Mouse (Mus musculus): Measurements from ENCODE around the gene Slc7a10. TPM values are rescaled to one million over a fixed set of nuclear protein-coding genes. Genes with fewer than 3 reads are reported as not detected.
"Not testable (repeated sequence)": the region's sequence is repeated elsewhere in the genome, so short reads cannot be mapped to it uniquely, and the experiment has no call there.

The Slc7a10 gene
- polyA plus RNA-seq, 2 experiments, result 2.7 to 7.5 TPM

GRCm38 (mm10) chr7:35230333-35230732 lies 44.1 kb downstream of the Slc7a10 start:
- no peak overlapping the region for H3K9ac ChIP-seq (ENCODE audit: low read depth, low read length, severe bottlenecking)
- no peak overlapping the region for H3K4me2 ChIP-seq (replicated peaks; ENCODE audit: low read depth, low read length, severe bottlenecking)
- 75% methylated on average over 3 of the region's 3 CpGs for WGBS
- no peak for TF ChIP-seq POLR2A (IDR thresholded peaks at IDR 0.05; ENCODE audit: borderline replicate concordance, extremely low read depth, insufficient read depth, insufficient read length)
- no peak for DNase-seq (ENCODE audit: low spot score)
- ATAC-seq (ENCODE audit: low FRiP score, low read depth), result no peak
- peaks cover 5% of the 10 kb centered on the region; the same call in 1 of the 2 replicates for H3K9me3 ChIP-seq (ENCODE audit: control insufficient read depth, low read length)
- no peak overlapping the region for H3K4me3 ChIP-seq (replicated peaks; ENCODE audit: low read length)
- no peaks in the 10 kb centered on the region for H3K36me3 ChIP-seq (ENCODE audit: control insufficient read depth, insufficient read depth, low read length)
- H3K4me1 ChIP-seq (ENCODE audit: control insufficient read depth, insufficient read depth, low read length), result no peaks in the 10 kb centered on the region
- H3K27me3 ChIP-seq (ENCODE audit: control insufficient read depth, insufficient read depth, low read length), result no peaks in the 10 kb centered on the region
- no peak overlapping the region for H3K27ac ChIP-seq (replicated peaks; ENCODE audit: low read depth, low read length)

DNA sequence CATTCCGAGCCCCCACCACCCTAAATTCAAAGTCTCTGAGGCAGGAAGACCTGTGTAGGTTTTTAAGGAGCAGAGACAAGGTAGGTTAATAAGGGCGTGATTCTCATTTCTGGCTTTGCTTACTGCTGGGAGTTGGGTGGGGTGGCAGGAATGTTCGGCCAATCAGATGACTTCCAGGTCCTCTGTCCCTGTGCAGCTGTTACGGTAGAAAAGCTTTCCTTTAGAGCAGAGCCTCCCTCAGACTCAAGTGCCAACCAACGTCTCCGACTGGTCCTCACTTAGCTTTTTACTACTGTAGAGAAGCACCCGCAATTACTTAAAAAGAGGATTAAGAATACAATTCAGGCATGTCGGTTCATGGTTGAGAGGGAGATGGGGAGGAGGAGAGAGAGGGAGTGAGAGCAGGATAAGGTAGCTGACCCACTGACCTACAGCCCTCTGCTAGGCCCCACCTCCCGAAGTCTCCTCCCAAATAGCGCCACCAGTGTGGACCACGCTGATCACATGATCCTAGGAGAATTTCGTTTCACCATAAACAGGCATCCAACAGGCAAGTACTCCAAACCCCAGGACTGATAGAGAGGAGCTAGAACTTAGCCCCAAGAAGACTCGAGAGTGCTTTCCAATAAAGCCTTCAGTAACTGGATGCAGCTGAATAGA lies 46.7 kb downstream of the Slc7a10 start:
- DNase-seq (ENCODE audit: low spot score), result no peak
- Histone ChIP-seq H3K4me3 (replicated peaks; ENCODE audit: low read length) (no peak overlapping the region), H3K27me3 (ENCODE audit: control insufficient read depth, insufficient read depth, low read length) (no peaks in the 10 kb centered on the region), H3K4me2 (replicated peaks; ENCODE audit: low read depth, low read length, severe bottlenecking) (no peak overlapping the region), H3K9me3 (ENCODE audit: control insufficient read depth, low read length) (peaks cover 5% of the 10 kb centered on the region; the same call in 1 of the 2 replicates), H3K36me3 (ENCODE audit: control insufficient read depth, insufficient read depth, low read length) (no peaks in the 10 kb centered on the region), H3K4me1 (ENCODE audit: control insufficient read depth, insufficient read depth, low read length) (no peaks in the 10 kb centered on the region), H3K9ac (ENCODE audit: low read depth, low read length, severe bottlenecking) (no peak overlapping the region), H3K27ac (replicated peaks; ENCODE audit: low read depth, low read length) (no peak overlapping the region)
- no peak for TF ChIP-seq POLR2A (IDR thresholded peaks at IDR 0.05; ENCODE audit: borderline replicate concordance, extremely low read depth, insufficient read depth, insufficient read length)
- 30% methylated on average over 13 of the region's 13 CpGs for WGBS
- no peak for ATAC-seq (ENCODE audit: low FRiP score, low read depth)

DNA sequence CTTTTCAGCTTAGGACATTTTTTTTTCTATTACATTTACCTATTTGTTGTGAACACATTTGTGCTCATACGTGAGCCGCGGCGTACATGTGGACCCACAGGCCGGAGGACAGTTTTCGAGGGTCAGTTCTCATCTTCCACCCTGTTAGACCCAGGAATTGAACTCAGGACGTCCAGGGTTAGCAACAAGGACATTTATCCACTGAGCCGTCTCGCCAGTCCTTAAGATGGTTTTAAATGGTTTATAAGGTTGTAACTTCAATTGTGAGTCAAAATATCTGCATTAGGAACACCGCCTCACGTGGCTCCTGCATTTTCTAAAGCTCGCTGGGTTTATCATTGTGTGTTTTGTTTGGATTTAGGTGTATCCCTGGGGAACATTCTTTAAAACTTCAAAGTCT lies 47.7 kb downstream of the Slc7a10 start:
- ATAC-seq (ENCODE audit: low FRiP score, low read depth) (no peak), DNase-seq (ENCODE audit: low spot score) (peak; percentile 19)
- Histone ChIP-seq H3K36me3 (ENCODE audit: control insufficient read depth, insufficient read depth, low read length) (no peaks in the 10 kb centered on the region), H3K4me3 (replicated peaks; ENCODE audit: low read length) (peak overlapping the region; percentile 47), H3K4me1 (ENCODE audit: control insufficient read depth, insufficient read depth, low read length) (no peaks in the 10 kb centered on the region), H3K27ac (replicated peaks; ENCODE audit: low read depth, low read length) (peak overlapping the region; percentile 93), H3K4me2 (replicated peaks; ENCODE audit: low read depth, low read length, severe bottlenecking) (peak overlapping the region; percentile 50), H3K9me3 (ENCODE audit: control insufficient read depth, low read length) (peaks cover 5% of the 10 kb centered on the region; the same call in 1 of the 2 replicates), H3K27me3 (ENCODE audit: control insufficient read depth, insufficient read depth, low read length) (no peaks in the 10 kb centered on the region), H3K9ac (ENCODE audit: low read depth, low read length, severe bottlenecking) (peak overlapping the region; percentile 65)
- 47% methylated on average over 12 of the region's 12 CpGs for WGBS
- no peak for TF ChIP-seq POLR2A (IDR thresholded peaks at IDR 0.05; ENCODE audit: borderline replicate concordance, extremely low read depth, insufficient read depth, insufficient read length)

- H3K9me3 ChIP-seq (ENCODE audit: control insufficient read depth, low read length), result peaks cover 5% of the 10 kb centered on the region; the same call in 1 of the 2 replicates
- DNase-seq (ENCODE audit: low spot score) (peak; percentile 100), ATAC-seq (ENCODE audit: low FRiP score, low read depth) (peak; percentile 98)
- no peaks in the 10 kb centered on the region for H3K36me3 ChIP-seq (ENCODE audit: control insufficient read depth, insufficient read depth, low read length)
- under 1% methylated on average over 45 of the region's 45 CpGs for WGBS
- H3K4me3 ChIP-seq (replicated peaks; ENCODE audit: low read length), result peak overlapping the region; percentile 47
- TF ChIP-seq POLR2A (IDR thresholded peaks at IDR 0.05; ENCODE audit: borderline replicate concordance, extremely low read depth, insufficient read depth, insufficient read length), result peak; percentile 81; the same call in 1 of the 2 replicates
- no peaks in the 10 kb centered on the region for H3K4me1 ChIP-seq (ENCODE audit: control insufficient read depth, insufficient read depth, low read length)
- peak overlapping the region; percentile 93 for H3K27ac ChIP-seq (replicated peaks; ENCODE audit: low read depth, low read length)
- peak overlapping the region; percentile 50 for H3K4me2 ChIP-seq (replicated peaks; ENCODE audit: low read depth, low read length, severe bottlenecking)
- peak overlapping the region; percentile 65 for H3K9ac ChIP-seq (ENCODE audit: low read depth, low read length, severe bottlenecking)
- H3K27me3 ChIP-seq (ENCODE audit: control insufficient read depth, insufficient read depth, low read length), result no peaks in the 10 kb centered on the region
Observed at GRCm38 (mm10) chr7:35234361-35235245, 48.4 kb downstream of the Slc7a10 start.

DNA sequence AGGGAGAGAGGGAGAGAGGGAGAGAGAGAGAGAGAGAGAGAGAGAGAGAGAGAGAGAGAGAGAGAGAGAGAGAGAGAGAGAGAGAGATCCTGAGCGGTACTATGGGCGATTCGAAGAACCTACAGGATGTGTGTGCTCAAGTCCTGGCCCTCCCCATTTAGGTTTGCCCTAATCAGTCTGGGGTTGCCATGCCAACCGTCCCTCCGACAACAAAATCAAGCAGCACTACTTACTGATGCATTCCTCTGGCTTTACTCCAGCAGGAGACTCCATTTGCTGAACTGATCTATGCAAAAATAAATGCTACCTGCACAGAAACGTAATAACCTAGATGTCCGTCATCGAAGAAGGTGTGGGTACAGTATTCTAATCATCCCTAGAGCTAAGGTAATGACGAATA lies 49.1 kb downstream of the Slc7a10 start:
- ATAC-seq (ENCODE audit: low FRiP score, low read depth), result 0 out of 2 replicates have a peak, but pooled peaks have one; percentile 54
- H3K9ac ChIP-seq (ENCODE audit: low read depth, low read length, severe bottlenecking), result no peak overlapping the region; the same call in 1 of the 2 replicates
- 18% methylated on average over 9 of the region's 9 CpGs for WGBS

DNA sequence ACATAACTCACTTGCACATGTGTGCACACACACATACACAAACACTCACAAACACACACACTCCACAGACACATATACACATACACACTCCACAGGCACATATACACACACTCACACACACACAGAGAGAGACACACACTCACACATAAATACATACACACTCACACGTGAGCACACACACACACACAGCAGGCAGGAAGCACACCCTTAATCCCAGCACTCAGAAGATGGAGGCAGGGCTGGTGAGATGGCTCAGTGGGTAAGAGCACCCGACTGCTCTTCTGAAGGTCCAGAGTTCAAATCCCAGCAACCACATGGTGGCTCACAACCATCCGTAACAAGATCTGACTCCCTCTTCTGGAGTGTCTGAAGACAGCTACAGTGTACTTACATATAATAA lies 51.8 kb downstream of the Slc7a10 start:
- H3K27me3 ChIP-seq (ENCODE audit: control insufficient read depth, insufficient read depth, low read length); H3K9ac ChIP-seq (ENCODE audit: low read depth, low read length, severe bottlenecking); H3K4me3 ChIP-seq (replicated peaks; ENCODE audit: low read length); H3K27ac ChIP-seq (replicated peaks; ENCODE audit: low read depth, low read length); H3K36me3 ChIP-seq (ENCODE audit: control insufficient read depth, insufficient read depth, low read length); H3K4me1 ChIP-seq (ENCODE audit: control insufficient read depth, insufficient read depth, low read length); DNase-seq (ENCODE audit: low spot score); H3K9me3 ChIP-seq (ENCODE audit: control insufficient read depth, low read length); H3K4me2 ChIP-seq (replicated peaks; ENCODE audit: low read depth, low read length, severe bottlenecking); ATAC-seq (ENCODE audit: low FRiP score, low read depth): not testable (repeated sequence)
- WGBS, result 64% methylated on average over 2 of the region's 3 CpGs

More for the DNA sequence above, 49.1 kb downstream of the Slc7a10 start:
- peaks cover 5% of the 10 kb centered on the region; the same call in 1 of the 2 replicates for H3K9me3 ChIP-seq (ENCODE audit: control insufficient read depth, low read length)
- TF ChIP-seq POLR2A (IDR thresholded peaks at IDR 0.05; ENCODE audit: borderline replicate concordance, extremely low read depth, insufficient read depth, insufficient read length), result no peak
- H3K27ac ChIP-seq (replicated peaks; ENCODE audit: low read depth, low read length), result peak overlapping the region; percentile 22; the same call in 1 of the 2 replicates
- H3K4me2 ChIP-seq (replicated peaks; ENCODE audit: low read depth, low read length, severe bottlenecking), result peak overlapping the region; percentile 35
- peak overlapping the region; percentile 47 for H3K4me3 ChIP-seq (replicated peaks; ENCODE audit: low read length)
- H3K36me3 ChIP-seq (ENCODE audit: control insufficient read depth, insufficient read depth, low read length), result no peaks in the 10 kb centered on the region
- no peaks in the 10 kb centered on the region for H3K4me1 ChIP-seq (ENCODE audit: control insufficient read depth, insufficient read depth, low read length)
- no peaks in the 10 kb centered on the region for H3K27me3 ChIP-seq (ENCODE audit: control insufficient read depth, insufficient read depth, low read length)
- DNase-seq (ENCODE audit: low spot score), result peak; percentile 73

Data from limb, embryonic 14.5 days (tissue).